Mouse (Mus musculus) forebrain, embryonic 13.5 days (tissue): ENCODE measurements around the gene Acbd4. TPM values are rescaled to one million over a fixed set of nuclear protein-coding genes. Genes with fewer than 3 reads are reported as not detected.
A peak's percentile ranks its signal among the peaks of the same experiment; 100 is the strongest.

Experiments
- ATAC-seq: fragments of 200-750 bp; cut with Nextera tagmentation; 2 replicates; pipeline ENCODE4 v1.8.0; 2017
- H3K27ac ChIP-seq: fragments of 300-500 bp; sonication (generic); 2 replicates; pipeline ENCODE4 v1.5.1; 2015; ENCODE audit warnings: inconsistent platforms, mild to moderate bottlenecking, moderate library complexity
- H3K27me3 ChIP-seq: fragments of 300-500 bp; sonication (generic); 2 replicates; pipeline ENCODE4 v1.6.1; 2015; ENCODE audit warnings: mild to moderate bottlenecking, inconsistent platforms
- H3K36me3 ChIP-seq: fragments of 300-500 bp; sonication (generic); 2 replicates; pipeline ENCODE4 v1.6.1; 2015; ENCODE audit warnings: mild to moderate bottlenecking, inconsistent platforms; ENCODE audit not compliant: poor library complexity, severe bottlenecking
- H3K4me1 ChIP-seq: fragments of 300-500 bp; sonication (generic); 2 replicates; pipeline ENCODE4 v1.6.1; 2015; ENCODE audit warnings: inconsistent platforms
- H3K4me2 ChIP-seq: fragments of 300-500 bp; sonication (generic); 2 replicates; pipeline ENCODE4 v1.6.1; 2015; ENCODE audit warnings: inconsistent platforms, mild to moderate bottlenecking, moderate library complexity
- H3K4me3 ChIP-seq: fragments of 300-500 bp; sonication (generic); 2 replicates; pipeline ENCODE4 v1.5.1; 2015; ENCODE audit warnings: mild to moderate bottlenecking, inconsistent platforms
- H3K9ac ChIP-seq: fragments of 300-500 bp; sonication (generic); 2 replicates; pipeline ENCODE4 v1.6.1; 2015; ENCODE audit warnings: mild to moderate bottlenecking, inconsistent platforms
- H3K9me3 ChIP-seq: fragments of 300-500 bp; sonication (generic); replicated peaks from 2 replicates; pipeline ENCODE4 v1.6.1; 2016; ENCODE audit warnings: inconsistent platforms
- WGBS: fragments of 180-500 bp; shearing (Covaris S2); methylation state at CpG from one replicate; pipeline ENCODE4 v1.1.7; 2015; 5-methylcytosine and 5-hydroxymethylcytosine counted together
- polyA plus RNA-seq: library from polyadenylated mRNA; unstranded; fragments of >200 nt; fragmentation: Nextera tagmentation; extraction: Ambion mirVana; gene quantifications from 2 replicates; pipeline ENCODE4 v1.2.1, GENCODE M21; 2015

Gene Acbd4
- polyA plus RNA-seq, 1 experiment from 2014 or later: 8.1 TPM

- Histone ChIP-seq H3K9me3 (no peaks in the 10 kb centered on the region), H3K36me3 (no peaks in the 10 kb centered on the region), H3K27ac (peak overlapping the region; percentile 25; the same call in 1 of the 2 replicates), H3K4me1 (peaks cover 37% of the 10 kb centered on the region), H3K27me3 (peaks cover 13% of the 10 kb centered on the region), H3K4me3 (peak overlapping the region; percentile 59), H3K9ac (peak overlapping the region; percentile 79), H3K4me2 (peak overlapping the region; percentile 88)
- WGBS: under 1% methylated on average over 38 of the region's 38 CpGs
- no peak for ATAC-seq
Observed at GRCm38 (mm10) chr11:103117591-103118009, 16.1 kb downstream of the Acbd4 start.

GRCm38 (mm10) chr11:103118866-103119265 lies 17.4 kb downstream of the Acbd4 start:
- Histone ChIP-seq H3K27ac (no peak overlapping the region), H3K9ac (0 out of 2 replicates have a peak overlapping the region, but pooled peaks have one; percentile 31), H3K4me1 (peaks cover 32% of the 10 kb centered on the region), H3K4me2 (peak overlapping the region; percentile 88), H3K4me3 (no peak overlapping the region), H3K36me3 (no peaks in the 10 kb centered on the region), H3K27me3 (peaks cover under 1% of the 10 kb centered on the region), H3K9me3 (no peaks in the 10 kb centered on the region)
- 84% methylated on average over 2 of the region's 2 CpGs for WGBS
- no peak for ATAC-seq

- H3K27me3 ChIP-seq: no peaks in the 10 kb centered on the region
- no peak overlapping the region for H3K4me2 ChIP-seq
- 59% methylated on average over 5 of the region's 5 CpGs for WGBS
- H3K9me3 ChIP-seq: no peaks in the 10 kb centered on the region
- H3K9ac ChIP-seq: no peak overlapping the region
- no peak overlapping the region for H3K27ac ChIP-seq
- no peak for ATAC-seq
- no peaks in the 10 kb centered on the region for H3K36me3 ChIP-seq
- no peak overlapping the region for H3K4me3 ChIP-seq
- peaks cover 29% of the 10 kb centered on the region for H3K4me1 ChIP-seq
Observed at GRCm38 (mm10) chr11:103119609-103120008, 18.1 kb downstream of the Acbd4 start.

- H3K9me3 ChIP-seq: no peaks in the 10 kb centered on the region
- no peak for ATAC-seq
- H3K9ac ChIP-seq: no peak overlapping the region
- H3K4me1 ChIP-seq: peaks cover 25% of the 10 kb centered on the region
- H3K4me3 ChIP-seq: no peak overlapping the region
- H3K27ac ChIP-seq: no peak overlapping the region
- no peaks in the 10 kb centered on the region for H3K36me3 ChIP-seq
- 75% methylated on average over 5 of the region's 5 CpGs for WGBS
- H3K27me3 ChIP-seq: no peaks in the 10 kb centered on the region
- H3K4me2 ChIP-seq: no peak overlapping the region
Observed at GRCm38 (mm10) chr11:103120315-103120714, 18.8 kb downstream of the Acbd4 start.

GRCm38 (mm10) chr11:103131701-103132575 lies 30.5 kb downstream of the Acbd4 start, which contains the start of gene Hexim2:
Hexim2 (plus strand) TSS chr11:103132429.
- H3K9ac ChIP-seq: peak within 1 kb of the TSS; percentile 99
- no peaks in the 10 kb centered on the region for H3K36me3 ChIP-seq
- H3K27ac ChIP-seq: peak within 1 kb of the TSS; percentile 95
- ATAC-seq: peak; percentile 51
- H3K4me3 ChIP-seq: peak within 1 kb of the TSS; percentile 88
- no peaks in the 10 kb centered on the region for H3K9me3 ChIP-seq
- under 1% methylated on average over 39 of the region's 39 CpGs for WGBS
- peak within 1 kb of the TSS; percentile 81 for H3K4me2 ChIP-seq
- peaks cover 37% of the 10 kb centered on the region for H3K4me1 ChIP-seq
- no peaks in the 10 kb centered on the region for H3K27me3 ChIP-seq

- H3K9ac ChIP-seq: peak overlapping the region; percentile 99
- no peaks in the 10 kb centered on the region for H3K36me3 ChIP-seq
- peak; percentile 95 for ATAC-seq
- peak overlapping the region; percentile 81 for H3K4me2 ChIP-seq
- peak overlapping the region; percentile 88 for H3K4me3 ChIP-seq
- H3K27me3 ChIP-seq: no peaks in the 10 kb centered on the region
- H3K4me1 ChIP-seq: peaks cover 37% of the 10 kb centered on the region
- H3K27ac ChIP-seq: peak overlapping the region; percentile 95
- H3K9me3 ChIP-seq: no peaks in the 10 kb centered on the region
- under 1% methylated on average over 54 of the region's 58 CpGs for WGBS
Observed at GRCm38 (mm10) chr11:103132576-103133455, 31.3 kb downstream of the Acbd4 start.

- H3K4me1 ChIP-seq: peaks cover 37% of the 10 kb centered on the region
- peak overlapping the region; percentile 56 for H3K4me2 ChIP-seq
- peak overlapping the region; percentile 28 for H3K4me3 ChIP-seq
- peak overlapping the region; percentile 65 for H3K27ac ChIP-seq
- H3K27me3 ChIP-seq: no peaks in the 10 kb centered on the region
- H3K9ac ChIP-seq: peak overlapping the region; percentile 49
- H3K9me3 ChIP-seq: no peaks in the 10 kb centered on the region
- 53% methylated on average over 6 of the region's 6 CpGs for WGBS
- peaks cover 7% of the 10 kb centered on the region for H3K36me3 ChIP-seq
- ATAC-seq: peak; percentile 17; the same call in 1 of the 2 replicates
Observed at GRCm38 (mm10) chr11:103133456-103134185, 32.1 kb downstream of the Acbd4 start.

- Histone ChIP-seq H3K4me3 (no peak overlapping the region), H3K36me3 (peaks cover 13% of the 10 kb centered on the region), H3K4me2 (peak overlapping the region; percentile 56; the same call in 1 of the 2 replicates), H3K9me3 (no peaks in the 10 kb centered on the region), H3K27me3 (no peaks in the 10 kb centered on the region), H3K4me1 (peaks cover 37% of the 10 kb centered on the region), H3K9ac (no peak overlapping the region), H3K27ac (no peak overlapping the region)
- ATAC-seq: no peak
- WGBS: 74% methylated on average over 3 of the region's 3 CpGs
Observed at GRCm38 (mm10) chr11:103134221-103134620, 32.7 kb downstream of the Acbd4 start.

GRCm38 (mm10) chr11:103136039-103136577 lies 34.6 kb downstream of the Acbd4 start:
- ATAC-seq: no peak
- 92% methylated on average over 8 of the region's 8 CpGs for whole genome bisulfite sequencing

GRCm38 (mm10) chr11:103139951-103140762 lies 38.7 kb downstream of the Acbd4 start:
- no peak for ATAC-seq

More at GRCm38 (mm10) chr11:103136039-103136577, 34.6 kb downstream of the Acbd4 start:
- Histone ChIP-seq H3K4me3 (no peak overlapping the region), H3K4me2 (no peak overlapping the region), H3K9me3 (no peaks in the 10 kb centered on the region), H3K9ac (0 out of 2 replicates have a peak overlapping the region, but pooled peaks have one; percentile 8), H3K27ac (no peak overlapping the region), H3K4me1 (peaks cover 29% of the 10 kb centered on the region), H3K36me3 (peaks cover 24% of the 10 kb centered on the region), H3K27me3 (no peaks in the 10 kb centered on the region)

More at GRCm38 (mm10) chr11:103139951-103140762, 38.7 kb downstream of the Acbd4 start:
- no peaks in the 10 kb centered on the region for H3K9me3 ChIP-seq
- no peak overlapping the region for H3K4me2 ChIP-seq
- 82% methylated on average over 14 of the region's 14 CpGs for WGBS
- no peak overlapping the region for H3K27ac ChIP-seq
- no peak overlapping the region for H3K4me3 ChIP-seq
- peaks cover 24% of the 10 kb centered on the region for H3K36me3 ChIP-seq
- H3K4me1 ChIP-seq: peaks cover 20% of the 10 kb centered on the region
- H3K9ac ChIP-seq: no peak overlapping the region
- no peaks in the 10 kb centered on the region for H3K27me3 ChIP-seq
